Mouse (Mus musculus) layer of hippocampus, adult 11-12 months (tissue): ENCODE results near the gene Cdca5.
"Not testable (repeated sequence)": the region's sequence is repeated elsewhere in the genome, so short reads cannot be mapped to it uniquely, and the experiment has no call there.

Source experiments
- DNase-seq: peaks from one replicate; pipeline ENCODE4 v3.0.0; 2022; ENCODE audit warnings: low spot score

Cdca5 gene

DNA sequence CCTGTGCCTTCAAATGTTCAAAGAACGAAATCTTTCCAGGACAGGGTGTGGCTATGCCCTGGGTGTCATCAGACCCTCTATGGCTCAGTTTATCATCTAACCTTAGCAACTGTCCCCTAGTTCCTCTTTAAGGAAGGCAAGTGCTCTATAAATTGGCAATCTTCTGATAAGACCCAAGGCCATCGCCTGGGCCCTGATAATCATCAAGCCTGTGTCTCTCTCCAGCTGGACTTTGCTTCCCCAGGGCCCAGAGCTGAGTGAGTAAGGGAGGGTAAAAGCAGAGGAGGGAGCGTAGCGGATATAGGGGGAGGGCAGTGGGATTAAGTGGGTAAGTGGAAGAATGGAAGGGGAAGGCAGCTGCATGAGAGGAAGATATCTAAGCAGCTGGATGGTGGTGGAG is 19.7 kb downstream of the Cdca5 start:
- no peak for DNase-seq

DNA sequence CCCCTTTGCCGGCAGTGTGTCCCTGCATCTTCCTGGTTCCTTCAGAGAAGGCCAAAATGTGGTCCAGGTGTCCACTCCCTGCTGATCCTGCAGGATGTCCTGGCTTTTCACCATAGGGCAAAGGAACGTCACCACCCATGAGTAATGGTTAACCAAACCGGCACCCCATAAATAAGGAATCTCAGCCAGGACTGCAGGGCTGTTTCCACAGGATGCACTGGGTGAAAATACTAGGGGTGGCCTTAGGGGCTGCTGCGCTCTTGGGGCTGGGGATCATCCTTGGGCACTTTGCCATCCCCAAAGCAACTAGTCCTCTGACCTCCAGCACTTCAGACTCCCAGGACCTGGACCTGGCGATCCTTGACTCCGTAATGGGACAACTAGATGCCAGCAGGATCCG is 20.8 kb downstream of the Cdca5 start, which contains the start of gene Naaladl1:
Gene Naaladl1, plus strand, starts transcription at position 197 of the 400 bp plus-strand sequence.
- DNase-seq: no peak

DNA sequence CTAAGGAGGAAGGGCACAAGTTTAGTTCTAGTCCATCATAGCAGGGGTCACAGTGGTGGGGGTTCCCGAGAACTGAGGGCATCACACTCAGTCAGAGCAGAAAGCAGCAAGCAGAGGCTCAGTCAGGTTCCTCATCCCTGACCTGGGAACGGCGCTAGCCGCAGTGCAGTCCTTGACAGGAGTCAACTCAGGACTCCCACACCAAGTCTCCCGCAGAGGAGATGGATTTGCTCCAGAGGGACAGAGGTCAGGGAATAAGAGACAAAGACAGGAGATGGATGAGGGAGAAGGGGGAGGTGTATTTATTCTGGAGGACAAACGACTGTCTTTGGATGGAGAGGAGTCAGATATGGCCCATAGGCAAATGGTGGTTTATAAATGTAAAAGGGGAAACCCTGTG is 28.3 kb downstream of the Cdca5 start:
- DNase-seq: no peak

DNA sequence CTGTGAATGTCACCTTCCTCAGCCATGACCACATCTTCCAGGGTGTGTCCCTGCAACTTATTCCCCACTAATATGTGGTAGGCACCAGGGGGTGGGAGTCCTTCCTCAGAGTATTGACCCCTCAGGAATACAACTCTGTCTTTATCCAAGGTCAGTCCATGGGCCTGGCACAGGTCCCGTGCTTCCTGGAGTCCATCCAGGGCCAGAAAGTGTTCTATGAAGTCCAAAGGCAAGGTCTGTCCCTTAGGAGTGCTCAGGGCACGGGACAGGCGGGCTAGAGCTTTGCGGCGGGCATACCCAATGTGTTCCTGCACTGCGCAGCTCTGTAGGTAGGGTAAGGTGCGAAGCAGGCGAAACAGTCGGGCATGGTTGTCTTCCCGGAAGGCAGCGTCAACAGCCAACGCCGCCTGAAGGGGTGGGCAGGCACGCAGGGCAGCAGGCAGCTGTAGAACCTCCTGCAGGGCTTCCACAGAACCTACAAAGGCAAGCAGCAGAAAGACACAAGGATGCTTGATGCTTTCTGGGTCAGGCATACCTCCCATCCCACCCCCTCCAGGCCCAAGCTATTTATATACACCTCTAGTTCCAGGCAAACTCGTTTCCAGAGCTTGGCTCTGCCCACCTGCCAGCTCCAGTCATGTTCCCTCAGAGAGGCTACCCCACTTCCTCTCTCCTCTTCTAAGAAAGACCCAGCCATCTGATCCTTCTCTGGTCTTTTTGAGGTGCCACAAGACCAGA is 31.5 kb downstream of the Cdca5 start:
- DNase-seq: no peak

DNA sequence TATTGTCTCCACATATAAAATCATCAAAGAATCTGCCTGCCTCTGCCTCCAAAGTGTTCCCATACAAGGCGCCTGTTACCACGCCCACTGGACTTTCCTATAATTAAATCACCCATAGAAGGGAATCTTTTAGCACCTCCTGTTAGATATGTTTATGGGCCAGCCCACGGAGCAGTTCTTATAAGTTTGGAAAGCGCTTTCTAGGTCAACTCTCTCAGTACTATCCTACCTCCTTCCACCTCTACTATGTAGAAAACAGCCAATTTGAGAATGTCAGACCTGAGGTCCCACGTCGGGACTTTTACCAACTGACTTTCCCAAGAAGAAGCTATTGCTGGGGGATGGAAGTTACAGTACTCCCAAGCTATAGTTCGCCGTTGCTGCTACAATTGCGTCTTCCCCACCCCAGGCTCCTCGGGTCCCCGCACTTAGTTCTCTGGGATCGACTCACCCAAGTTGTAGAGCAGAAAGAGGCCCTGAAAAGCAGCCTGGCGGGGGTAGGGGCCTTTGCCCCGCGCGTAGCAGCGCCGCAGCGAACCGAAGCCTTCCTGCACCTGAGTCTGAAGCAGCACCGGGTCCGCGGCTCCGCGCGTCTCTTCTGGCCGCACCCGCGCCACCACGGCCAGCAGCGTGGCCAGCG is 32.7 kb downstream of the Cdca5 start:
- no peak for DNase-seq

DNA sequence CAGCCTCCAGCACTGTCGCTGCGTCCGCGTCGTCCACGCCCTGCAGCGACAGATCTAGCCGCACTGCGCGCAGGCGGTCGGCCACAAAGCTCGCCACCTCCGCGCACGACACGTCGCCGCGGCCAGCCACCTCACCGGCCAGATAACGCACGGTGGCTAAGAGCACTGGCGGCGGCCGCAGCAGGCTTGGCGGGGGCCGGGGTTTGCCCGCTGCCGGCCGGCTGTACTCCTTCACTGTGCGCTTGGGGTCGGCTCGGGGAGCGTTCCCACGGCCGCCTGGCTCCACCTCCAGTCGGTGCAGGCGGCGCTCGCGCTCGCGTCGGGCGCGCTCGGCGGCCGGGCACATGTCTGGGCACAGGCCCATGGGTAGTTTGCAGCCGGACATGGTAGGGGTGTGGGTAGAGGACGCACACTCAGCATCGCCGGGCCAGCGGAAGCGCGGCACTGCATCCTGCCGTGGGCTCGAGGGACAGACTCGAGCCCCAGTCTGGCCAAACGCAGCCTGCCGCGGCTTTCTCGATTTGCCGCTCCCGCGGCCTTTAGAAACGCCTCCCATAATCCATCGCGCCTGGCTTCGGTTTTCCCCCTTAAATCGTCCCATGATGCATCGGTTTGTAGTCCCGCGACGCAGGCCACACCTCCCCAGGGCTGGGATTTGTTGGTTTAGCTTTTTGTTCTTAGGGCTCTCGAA is 33.3 kb downstream of the Cdca5 start, which contains the start of gene Sac3d1:
Gene Sac3d1, minus strand, starts transcription at position 665 of the 691 bp plus-strand sequence.
- peak; percentile 89 for DNase-seq

DNA sequence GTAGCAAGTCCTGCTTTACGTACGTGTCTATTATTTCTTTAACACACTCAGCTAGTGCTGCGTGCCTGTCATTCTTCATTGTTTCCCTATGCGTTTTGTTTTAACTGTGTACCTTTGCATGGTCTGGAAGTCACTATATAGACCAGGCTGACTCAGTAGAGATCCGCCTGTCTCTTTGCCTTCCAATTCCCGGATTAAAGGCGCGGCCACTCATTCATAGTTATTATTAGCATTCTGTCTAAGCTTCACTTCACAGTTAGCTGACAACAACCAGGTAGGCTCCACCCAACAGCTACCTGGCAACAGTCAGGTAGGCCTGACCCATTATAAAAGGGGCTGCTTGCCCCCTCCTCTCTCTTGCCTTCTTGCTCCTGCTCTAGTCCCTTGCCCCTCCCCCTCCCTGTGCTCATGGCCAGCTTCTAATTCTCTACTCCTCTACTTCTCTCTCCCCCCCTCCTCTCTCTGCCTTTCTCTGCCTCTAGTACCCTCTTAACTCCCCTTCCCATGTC is 33.9 kb downstream of the Cdca5 start:
- DNase-seq: no peak

DNA sequence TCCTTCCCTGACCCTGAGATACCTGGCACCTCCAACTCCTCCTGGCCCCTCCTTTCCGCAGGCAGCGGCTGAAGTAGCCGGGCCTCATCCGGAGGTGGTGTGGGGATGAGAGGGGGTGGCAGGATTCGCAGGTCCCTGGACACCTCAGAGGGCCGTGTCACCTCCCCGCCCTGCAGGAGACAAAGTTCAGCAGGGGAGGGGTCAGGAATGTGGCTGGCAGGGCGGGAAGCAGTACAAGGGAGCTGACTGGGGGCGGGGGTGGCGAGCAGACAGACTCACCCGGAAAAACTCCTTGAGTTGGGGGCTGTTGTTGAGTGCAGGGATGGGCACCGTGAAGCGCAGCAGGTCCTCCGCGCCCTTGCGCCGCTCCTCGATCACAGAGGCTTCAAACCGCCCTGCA is 37.0 kb downstream of the Cdca5 start:
- DNase-seq: no peak

DNA sequence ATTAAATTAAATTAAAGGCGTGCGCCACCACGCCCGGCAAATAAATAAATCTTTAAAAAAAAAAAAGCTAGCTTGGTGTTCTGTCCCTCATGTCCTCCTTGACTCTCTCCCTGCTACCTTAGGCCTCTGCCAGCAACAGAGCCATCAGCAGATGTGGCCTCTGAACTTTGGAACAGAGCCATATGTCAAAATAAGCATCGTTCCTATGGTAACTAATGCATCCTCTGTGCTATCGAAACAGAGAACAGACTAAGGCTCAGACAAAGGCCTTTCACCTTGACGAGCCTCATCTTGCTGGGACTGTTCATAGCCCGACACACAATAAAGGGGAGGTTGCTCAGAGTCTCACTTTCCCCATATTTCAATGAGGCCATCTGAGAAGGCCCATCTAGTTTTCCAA is 38.5 kb downstream of the Cdca5 start:
- no peak for DNase-seq

DNA sequence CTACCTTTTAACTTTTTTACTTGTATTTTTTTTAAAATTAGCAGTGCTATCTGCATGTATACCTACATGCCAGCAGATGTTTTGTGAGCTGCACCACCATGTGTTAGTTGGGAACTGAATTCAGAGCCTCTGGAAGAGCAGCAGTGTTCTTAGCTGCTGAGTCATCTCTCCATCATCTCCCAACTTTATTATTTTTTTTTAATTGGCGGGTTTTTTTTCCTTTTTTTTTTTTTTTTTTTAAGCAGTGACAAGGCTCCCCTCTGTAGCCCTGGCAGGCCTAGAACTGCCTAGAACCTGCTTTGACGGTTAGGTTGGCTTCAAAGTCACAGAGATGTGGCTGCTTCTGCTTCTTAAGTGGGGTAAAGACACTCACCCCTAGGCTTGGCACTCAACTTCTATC is 40.1 kb downstream of the Cdca5 start:
- no peak for DNase-seq

DNA sequence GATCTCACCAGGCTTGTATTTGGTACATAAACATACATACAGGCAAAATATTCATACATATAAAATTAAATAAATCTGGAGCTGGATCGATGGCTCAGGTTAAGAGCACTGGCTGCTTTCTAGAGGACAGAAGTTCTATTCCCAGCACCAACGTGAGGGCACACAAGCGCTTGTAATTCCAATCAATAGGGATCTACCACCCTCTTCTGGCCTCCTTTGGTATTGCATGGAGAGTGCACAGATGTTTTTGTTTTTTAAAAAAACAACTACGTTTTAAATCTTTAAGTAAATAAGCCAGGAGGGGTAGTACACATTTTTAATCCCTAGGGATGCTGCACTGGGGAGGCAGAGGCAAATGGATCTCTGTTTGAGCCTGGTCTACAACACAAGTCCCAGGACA is 41.5 kb downstream of the Cdca5 start:
- DNase-seq: peak; percentile 61

DNA sequence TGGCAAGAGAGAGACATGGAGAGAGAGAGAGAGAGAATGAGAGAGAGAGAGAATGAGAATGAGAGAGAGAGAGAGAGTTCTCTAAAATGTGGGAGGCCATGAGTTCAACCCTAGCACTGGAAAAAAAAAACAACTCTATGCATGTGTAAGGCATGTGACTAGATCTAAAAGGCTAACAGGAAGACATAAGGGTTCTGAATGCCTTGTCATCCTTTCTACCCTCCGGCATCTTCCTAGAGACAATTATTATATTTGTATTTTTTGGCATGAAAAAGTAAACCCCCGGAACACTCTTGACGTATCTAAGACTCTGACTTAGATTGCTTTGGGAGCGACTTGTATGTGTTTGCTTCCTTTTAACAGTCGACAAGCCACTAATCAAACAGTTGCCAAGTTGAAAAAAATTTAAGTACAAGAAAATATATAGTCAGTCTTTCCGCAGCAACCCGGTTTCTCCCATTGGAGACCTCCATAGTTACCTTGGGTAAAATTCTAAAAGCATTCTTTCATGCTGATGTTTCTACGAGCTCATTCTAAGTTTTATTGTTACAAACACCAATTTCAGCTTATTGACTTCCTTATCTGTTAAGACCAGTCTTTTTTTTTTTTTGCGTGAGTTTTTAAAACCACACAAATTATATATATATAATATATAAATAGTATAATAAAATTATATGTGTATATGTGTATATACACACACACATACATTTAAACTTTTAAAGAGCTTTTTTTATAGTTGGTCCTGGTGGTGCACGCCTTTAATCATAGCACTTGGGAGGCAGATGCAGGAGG is 42.2 kb downstream of the Cdca5 start:
- DNase-seq: no peak

DNA sequence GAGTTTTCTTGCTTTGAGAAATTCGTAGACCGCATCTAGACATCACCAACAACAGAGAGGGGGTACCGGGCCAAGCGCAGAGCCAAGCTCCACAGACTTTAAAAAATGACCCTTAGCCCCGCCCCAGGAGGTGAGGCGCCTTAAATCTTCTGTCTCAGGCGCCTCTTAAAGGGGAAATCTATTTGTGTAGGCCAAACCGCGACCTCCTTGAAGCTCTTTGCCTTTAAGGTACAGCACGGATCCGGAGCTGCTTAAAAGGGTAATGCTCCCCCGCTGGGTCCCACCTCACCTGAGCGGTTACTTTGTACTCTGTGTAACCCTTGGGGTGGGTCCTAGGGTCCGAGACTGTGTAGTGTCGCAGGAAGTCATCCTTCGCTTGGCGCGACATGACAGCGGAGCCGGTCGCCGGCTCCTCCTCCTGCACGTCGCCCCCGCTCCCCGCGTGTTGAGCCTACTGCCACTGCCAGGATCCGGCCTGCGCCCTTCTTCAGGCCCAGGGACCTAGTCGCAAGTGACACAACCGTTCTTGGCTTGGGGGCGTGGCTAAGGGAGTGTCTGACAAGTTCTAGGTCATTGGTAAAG is 43.1 kb downstream of the Cdca5 start, which contains the start of gene Snx15:
Gene Snx15, minus strand, starts transcription at position 545 of the 582 bp plus-strand sequence.
- DNase-seq: peak; percentile 96

DNA sequence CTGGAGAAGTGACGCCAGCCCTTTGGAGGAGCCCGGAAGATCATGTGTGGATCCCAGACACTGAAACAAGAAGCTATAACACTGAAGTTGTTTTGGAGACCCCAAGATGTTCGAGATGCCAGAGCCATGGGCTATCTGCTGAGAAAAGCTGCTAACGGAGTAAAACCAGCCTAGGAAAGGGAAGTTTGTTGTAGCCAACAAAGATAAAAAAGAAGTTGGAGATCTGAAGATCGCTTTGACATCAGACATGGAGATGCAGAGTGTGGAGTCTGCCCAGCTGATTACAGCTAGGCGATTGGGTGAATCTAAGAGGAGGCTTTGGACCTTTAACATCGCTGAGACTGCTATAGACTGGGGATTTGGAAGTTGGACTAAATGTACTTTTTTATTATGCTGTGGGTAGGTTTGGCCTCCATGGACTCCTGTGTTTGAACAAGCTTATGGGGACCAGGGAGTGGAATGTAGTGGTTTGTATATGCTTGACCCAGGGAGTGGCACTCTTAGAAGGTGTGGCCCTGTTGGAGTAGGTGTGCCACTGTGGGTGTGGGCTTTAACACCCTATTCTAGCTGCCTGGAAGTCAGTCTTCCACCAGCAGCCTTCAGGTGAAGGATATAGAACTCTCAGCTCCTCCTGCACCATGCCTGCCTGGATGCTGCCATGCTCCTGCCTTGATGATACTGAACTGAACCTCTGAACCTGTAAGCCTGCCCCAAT is 45.8 kb downstream of the Cdca5 start:
- DNase-seq: not testable (repeated sequence)

DNA sequence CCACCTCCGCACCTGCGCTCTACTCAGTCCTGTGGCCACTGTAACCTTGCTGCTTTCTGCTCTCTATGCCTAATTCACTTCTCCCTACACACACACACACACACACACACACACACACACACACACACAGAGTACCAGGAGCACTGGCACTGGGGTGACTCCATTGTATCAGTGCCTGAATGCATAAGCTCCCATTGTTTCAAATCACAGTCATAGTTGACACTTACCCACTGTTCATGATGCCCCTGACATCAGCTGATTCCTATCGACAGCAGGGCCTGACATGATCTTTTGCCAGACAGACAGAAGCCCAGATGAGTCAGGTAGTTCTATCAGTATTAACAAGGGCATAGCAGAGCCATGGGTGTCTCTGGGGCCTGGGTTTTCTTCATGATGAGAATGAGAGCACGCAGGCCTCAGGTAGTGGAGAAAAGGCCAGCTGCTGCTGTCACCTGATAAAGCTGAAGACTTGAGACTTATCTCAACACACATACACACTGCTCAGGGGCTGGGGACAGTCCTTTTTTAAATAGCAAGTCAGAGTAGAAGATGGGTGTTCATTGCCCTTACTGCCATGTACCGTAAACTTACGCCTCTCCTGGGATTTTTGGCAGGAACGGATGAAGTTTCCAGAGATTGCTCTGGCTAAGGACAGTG is 47.5 kb downstream of the Cdca5 start:
- peak; percentile 45 for DNase-seq

DNA sequence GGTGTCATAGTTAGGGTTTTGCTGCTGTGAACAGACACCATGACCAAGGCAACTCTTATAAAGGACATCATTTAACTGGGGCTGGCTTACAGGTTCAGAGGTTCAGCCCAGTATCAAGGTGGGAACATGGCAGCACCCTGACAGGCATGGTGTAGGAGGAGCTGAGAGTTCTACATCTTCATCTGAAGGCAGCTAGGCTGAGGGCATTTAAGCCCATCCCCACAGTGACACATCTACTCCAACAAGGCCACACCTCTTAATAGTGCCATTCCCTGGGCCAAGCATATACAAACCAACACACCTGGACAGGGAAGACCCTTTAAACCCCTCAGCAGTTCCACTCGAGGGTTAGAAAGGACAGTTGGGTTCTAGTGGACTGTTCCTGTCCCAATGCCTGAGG is 48.4 kb downstream of the Cdca5 start:
- DNase-seq: not testable (repeated sequence)

DNA sequence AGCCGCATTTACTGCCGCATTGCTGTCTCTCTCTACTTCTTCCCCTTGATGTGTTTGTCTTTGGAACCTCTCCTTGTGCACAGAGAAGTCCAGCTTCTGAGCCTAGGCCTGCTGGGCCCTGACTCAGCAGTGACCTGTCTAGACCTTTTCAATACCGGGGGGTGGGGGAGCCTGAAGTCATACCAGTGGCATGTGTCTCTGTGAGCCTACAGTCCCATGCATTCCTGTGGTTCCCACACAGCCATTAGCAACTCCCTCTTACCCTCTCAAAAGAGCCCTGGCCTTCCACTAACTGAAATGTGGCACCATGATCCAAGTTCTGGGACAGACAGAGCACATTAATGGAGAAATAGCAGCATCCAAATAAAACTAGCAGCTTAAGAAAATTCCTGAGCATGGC is 51.6 kb downstream of the Cdca5 start:
- no peak for DNase-seq

DNA sequence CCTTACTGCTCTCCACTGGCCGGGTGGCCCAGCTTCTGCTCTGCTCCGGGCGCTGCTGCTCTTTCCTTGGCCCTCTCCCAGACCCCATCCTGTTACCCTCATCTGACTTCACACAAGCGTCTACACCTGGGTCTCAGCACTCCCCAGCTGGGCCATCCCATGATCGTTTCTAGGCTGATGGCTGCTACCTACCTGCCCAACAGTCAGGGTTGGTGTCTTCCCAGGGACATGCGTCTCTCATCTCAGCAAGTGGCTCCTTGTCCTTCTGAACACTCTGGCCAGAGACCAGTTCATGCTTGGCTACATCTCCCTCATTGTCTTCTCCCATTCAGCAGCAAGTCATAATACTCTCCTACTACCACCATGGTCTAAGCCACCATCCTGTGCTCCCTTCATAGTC is 54.9 kb downstream of the Cdca5 start:
- DNase-seq: no peak

DNA sequence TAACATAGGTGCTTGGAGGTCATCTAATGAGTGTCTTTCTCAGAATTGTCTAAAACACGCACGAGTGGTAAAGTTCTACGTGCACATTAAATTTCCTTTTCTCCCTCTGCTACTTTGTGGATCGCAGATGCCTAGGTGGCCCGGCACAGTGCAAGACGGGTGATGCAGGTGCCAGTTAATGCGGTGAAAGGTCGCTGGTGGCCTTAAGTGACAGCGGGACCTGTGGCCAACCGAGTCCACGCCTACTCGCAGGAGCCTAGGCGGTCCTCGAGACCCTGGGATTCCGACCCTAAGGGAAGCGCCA is 55.5 kb downstream of the Cdca5 start:
- DNase-seq: no peak

DNA sequence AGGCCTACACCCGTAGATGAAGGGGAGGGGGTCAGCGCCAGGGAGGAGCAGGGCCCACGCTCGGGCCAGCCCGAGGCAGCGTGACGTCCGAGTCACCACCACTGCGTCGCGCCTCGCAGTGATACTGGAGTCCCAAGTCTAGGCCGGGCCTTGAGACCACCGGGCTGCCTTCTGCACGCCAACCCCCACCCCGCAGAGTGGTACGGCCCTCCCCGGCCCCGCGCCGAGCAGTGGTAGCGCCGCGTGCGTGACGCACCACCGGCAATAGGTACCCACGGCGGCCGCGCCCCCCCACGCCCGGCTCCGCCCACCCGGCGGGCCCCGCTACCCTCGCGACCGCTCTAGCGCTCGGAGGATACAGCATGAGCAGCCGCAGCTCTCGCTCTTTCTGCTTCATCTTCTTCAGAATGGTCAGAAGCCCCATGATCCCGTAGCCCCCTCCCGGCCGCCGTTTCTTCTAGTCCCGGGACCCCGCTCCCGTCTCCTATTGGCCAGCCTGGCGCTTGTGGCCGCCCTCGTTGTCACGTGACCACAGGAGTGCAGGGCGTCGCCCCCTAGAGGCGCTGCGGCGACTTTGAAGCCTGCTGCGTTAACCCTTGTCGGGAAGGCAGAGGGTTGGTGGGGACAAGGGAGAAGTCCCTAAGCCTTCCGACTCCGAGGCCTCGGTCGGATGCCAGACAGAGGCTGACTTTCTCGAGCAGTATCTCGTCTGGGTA is 56.1 kb downstream of the Cdca5 start, which contains the start of gene Batf2:
Gene Batf2, plus strand, starts transcription at position 306 of the 716 bp plus-strand sequence.
- DNase-seq: peak; percentile 94
